Mouse (Mus musculus) neural tube, embryonic 10.5 days (tissue): Measurements from ENCODE around the gene Slc12a3.

Source experiments
- DNase-seq: peaks from one replicate; pipeline ENCODE4 v3.0.0-alpha.2; 2017; ENCODE audit warnings: low spot score; ENCODE audit errors: extremely low spot score

The Slc12a3 gene

DNA sequence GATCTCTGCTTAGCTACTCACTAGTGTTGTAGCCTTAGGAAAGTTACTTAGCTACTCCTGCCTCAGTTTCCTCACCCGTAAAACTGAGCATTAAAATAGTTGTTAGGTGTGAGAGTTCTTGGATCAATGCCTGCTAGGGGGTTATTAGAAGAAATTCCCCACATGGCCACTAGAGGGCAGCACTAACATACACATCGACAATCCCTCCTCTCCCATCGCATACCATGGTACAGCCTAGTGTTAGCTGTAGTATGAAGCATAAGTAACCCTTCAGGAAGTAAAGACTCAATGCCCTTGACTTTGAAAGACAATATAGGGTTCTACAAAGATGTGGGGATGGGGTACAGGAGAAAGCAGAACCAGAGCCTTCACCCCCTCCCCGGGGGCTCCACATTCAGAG lies 1.7 kb downstream of the Slc12a3 start:
- DNase-seq, result peak; percentile 64

DNA sequence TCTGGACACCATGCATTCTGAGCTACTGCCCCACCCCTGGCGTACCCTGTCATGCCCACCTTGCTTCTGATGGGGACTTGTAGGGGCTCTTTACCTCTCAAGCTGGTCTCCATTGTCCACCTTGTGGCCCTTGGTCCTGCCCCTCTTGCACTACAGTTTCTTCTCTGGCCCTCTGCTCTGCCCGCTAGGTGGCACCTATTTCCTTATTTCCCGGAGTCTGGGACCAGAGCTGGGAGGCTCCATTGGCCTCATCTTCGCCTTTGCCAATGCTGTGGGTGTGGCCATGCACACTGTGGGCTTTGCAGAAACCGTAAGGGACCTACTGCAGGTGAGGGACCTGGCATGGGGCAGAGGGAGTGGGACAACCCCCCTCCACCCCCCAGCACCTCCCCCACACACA lies 4.3 kb downstream of the Slc12a3 start:
- no peak for DNase-seq

DNA sequence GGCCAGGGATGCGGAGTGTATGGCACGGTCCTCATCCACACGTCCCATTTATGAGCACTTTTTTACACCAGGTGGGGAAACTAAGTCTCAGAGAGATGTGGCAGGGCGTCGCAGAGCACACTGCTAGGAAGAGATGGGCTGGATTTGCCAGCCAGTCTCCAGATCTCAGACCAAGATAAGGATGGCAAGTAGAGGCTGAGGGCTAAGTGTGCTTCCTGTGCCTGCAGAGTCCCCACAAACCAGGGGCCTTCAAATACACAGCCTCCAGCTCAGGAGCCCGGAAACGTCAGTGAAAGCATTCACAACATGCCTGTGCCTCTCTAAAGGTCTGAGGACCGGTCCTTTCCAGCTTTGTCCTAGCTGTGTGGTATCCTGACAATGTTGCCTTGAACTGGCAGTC lies 8.6 kb downstream of the Slc12a3 start:
- no peak for DNase-seq

DNA sequence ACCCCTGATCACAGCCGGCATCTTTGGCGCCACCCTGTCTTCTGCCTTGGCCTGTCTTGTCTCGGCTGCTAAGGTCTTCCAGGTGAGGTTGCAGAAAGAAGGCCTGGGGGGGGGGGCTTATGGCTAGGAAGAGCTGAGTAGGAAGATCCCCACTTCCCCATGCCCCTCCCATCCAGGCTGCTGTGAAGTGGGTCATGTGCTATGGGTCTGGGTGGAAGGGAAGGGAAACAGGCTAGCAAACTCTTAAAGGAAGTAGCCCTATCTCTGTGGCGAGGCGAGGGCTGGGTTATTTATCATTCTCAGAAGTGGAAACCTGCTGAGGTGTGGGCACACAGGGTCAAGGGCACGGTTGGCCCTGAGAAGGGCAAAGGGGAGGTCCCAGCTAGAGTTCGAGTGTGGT lies 11.8 kb downstream of the Slc12a3 start:
- no peak for DNase-seq

DNA sequence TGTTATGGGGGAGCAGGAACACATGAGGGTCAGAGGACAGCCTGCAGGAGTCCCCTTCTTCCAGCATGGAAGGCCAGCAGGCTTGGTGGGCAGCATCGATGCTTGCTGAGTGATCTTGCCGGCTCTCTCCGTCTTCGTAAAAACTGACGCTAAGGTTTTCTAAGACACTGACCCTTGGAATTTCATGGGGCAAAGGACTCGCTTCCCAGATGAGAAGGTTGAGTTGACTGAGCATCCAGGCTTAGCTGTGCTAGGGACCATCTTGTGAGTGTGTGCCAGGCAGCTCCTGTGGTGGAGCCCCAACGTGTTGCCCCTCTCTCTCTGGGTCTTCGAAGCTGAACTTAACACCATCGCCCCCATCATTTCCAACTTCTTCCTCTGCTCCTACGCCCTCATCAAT lies 13.7 kb downstream of the Slc12a3 start:
- no peak for DNase-seq

DNA sequence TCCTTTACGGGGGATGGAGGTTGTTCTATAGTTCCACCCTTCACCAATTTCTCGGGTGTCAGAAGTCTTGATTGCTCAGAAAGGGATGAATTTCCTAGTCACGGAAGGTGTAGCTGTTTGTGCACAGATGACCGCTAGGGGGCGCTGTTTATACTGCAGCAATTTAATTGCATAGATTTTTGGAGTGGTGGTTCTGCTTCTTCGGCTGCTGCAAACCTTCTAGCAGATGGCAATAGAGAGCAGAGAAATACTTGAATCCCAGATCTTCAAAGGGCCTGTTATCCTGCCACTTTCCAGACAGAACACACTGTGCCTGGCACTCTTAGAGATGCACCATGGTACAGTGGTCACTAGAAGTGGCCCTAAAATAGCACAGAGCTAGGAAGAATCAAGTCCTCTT lies 14.3 kb downstream of the Slc12a3 start:
- DNase-seq, result peak; percentile 66

DNA sequence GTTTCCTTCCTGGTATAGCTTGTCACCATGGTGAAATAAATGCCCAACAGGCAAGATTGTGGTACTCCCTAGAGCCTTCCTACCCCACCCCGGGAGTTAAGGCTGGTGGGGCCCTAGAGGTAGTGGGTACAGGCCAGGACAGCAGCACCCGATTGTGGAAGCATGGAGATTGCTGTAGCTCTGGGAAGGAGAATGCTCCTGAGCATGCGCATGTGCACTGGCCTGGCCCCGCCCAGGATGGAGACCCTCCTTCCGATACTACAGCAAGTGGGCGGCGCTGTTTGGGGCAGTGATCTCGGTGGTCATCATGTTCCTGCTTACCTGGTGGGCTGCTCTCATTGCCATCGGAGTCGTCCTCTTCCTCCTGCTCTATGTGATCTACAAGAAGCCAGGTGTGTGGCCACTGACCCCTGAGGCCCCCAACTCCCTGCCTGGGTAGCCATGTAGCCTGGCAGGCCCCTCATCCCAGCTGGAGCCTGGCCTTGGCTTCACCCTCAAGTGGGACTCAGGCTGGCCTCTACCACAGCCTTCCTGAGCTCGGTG lies 14.8 kb downstream of the Slc12a3 start:
- DNase-seq, result no peak

DNA sequence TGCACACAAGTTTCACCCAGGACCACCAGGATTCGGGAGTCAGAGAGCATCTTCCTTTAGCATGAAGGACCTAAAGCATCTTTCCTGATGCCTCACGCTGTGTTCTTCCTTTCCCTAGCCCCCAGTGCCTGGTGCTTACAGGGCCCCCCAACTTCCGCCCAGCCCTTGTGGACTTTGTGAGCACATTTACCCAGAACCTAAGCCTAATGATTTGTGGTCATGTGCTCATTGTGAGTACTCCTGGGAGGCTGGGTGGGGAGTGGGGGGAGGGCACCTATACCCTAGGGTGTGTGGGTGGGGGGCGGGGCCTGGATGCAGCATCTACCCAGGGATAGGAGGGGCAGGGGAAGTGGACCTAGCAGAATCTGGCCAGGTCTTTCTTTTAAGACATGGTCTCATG lies 16.7 kb downstream of the Slc12a3 start:
- no peak for DNase-seq

DNA sequence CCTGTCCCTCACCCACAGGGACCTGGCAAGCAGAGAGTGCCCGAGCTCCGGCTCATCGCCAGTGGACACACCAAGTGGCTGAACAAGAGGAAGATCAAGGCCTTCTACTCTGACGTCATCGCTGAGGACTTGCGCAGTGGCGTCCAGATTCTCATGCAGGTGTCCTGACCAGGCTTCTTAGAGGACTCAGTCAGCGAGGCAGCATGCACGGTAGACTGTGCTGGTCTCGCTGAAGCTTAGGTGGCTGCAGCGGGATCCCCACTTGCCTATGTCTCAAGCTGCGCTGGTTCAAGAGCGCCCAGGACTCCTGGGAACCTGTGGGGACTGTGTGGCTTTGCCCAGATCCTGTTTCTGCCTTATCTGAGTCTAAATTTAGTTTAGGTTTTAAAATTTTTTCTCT lies 17.3 kb downstream of the Slc12a3 start:
- no peak for DNase-seq

DNA sequence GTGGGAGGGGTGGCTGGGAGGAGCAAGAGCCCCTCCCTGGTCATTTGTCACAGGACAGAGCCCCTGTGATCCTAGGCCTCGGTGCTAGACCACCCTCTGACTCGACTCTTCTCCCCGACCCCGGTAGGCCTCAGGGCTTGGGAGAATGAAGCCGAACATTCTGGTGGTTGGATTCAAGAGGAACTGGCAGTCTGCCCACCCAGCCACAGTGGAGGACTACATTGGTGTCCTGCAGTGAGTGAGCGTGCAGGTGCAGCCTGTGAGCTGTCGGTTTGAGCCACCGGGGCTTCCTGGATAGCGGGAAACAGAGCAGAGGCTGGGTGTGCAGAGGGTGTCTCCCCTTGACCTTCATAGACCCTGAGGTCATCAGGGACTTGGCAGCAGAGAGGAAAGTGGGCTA lies 19.4 kb downstream of the Slc12a3 start:
- no peak for DNase-seq

DNA sequence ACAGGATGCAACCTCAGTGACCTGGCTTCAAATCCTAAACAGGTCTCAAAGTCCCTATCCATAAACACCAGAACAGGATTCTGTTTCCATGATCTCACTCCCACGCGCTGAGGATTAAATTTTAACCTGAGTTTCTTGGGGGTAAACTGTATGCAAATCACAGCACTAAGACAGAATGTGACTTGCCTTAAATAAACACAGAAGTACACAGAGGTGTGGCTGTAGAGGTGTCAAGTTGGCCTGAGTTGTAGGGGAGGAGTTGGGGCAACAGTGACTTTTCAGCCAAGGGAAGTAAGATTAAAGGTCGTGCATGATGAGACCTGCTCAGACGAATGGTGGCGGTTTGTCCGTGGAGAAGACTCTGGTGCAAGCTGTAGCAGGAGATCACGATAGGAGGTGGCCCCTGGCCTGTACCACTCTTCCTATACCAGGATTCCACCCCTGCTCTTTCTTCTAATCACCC lies 25.1 kb downstream of the Slc12a3 start:
- no peak for DNase-seq

DNA sequence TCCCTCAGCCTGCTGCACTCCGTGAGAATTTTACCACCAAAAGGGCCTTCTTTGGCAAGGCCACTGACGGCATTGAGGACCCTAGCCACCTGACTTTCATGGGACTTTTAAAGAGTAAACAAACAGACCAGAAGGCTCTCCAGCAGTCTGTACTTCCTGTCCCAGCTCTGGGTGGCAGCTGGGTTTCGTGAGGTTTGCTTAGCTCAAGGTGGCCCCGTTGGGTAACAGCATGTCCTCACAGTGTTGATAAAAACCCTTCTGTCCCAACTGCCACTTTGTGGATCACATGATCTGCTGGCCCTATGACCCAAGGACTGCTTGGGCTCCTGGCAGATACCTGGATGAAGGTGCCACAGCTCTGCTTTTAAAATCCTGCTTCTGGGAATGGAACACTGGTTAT lies 25.6 kb downstream of the Slc12a3 start:
- no peak for DNase-seq

DNA sequence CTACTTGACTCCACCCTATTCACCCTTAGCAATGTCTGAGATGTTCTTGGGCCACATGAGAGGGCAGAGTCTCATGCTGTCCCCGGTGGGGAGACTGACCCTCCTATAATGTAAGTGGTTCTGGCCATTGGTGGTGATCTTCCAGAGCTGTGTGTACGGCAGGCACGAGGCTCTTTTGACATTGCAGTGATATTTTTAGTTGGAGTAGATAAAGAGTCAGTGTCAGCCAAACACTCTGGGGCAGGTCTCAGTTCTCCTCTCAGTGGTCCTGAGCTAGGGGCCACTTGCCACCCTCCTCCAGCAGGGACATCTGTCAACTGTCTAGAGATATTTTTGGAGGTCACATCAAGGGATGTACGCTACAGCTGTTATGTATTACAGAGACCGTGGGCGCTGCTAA lies 28.2 kb downstream of the Slc12a3 start:
- DNase-seq, result no peak

DNA sequence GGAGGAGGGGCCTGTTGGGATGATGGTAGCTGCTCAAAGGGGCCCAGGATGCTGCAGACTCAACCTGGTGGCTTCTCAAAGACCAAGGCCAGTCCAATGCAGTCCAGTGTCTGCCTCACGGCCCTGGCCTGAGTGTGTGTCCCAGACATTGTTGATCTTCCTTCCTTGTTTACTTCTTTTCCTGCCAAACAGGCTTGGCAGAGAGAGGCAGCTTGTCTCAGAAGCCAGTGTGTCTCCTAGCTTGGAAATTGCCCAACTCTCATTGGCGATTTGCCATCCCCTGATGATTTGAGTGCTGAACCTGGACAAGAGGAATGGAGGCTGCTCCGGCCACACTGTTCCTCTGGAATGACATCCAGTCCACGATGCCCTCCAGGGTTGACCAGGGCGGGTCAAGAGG lies 29.5 kb downstream of the Slc12a3 start:
- DNase-seq, result no peak

DNA sequence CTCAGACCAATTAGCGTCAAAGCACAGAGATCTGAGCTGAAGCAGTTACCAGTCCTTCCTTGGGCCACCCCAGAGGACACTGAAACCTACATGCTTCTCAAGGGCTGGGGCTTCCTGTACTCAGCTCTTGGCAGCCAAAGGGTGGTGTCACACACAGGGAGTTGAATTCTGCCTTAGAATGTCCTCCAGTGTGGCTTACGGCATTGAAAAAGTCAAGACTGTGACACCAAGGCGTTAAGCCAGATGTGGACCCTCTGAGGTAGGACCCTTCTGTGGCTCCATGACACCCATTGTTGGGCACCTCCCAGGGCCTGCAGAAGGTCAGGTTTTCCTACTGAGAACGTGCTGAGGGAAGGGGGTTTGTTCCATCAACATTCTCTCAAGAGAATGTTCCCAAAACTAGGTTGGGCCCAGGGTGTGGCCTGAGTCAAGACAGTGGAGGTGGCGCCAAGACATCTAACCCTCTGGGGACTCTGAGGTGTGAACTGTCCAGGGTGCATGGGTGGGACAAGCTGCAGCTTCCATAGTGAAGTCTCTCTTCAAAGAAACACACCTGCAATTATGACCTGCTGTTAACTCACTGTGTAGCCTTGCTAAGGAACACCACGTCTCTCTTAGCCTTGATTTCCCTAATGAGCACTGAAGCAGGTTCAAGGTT lies 32.9 kb downstream of the Slc12a3 start:
- no peak for DNase-seq

DNA sequence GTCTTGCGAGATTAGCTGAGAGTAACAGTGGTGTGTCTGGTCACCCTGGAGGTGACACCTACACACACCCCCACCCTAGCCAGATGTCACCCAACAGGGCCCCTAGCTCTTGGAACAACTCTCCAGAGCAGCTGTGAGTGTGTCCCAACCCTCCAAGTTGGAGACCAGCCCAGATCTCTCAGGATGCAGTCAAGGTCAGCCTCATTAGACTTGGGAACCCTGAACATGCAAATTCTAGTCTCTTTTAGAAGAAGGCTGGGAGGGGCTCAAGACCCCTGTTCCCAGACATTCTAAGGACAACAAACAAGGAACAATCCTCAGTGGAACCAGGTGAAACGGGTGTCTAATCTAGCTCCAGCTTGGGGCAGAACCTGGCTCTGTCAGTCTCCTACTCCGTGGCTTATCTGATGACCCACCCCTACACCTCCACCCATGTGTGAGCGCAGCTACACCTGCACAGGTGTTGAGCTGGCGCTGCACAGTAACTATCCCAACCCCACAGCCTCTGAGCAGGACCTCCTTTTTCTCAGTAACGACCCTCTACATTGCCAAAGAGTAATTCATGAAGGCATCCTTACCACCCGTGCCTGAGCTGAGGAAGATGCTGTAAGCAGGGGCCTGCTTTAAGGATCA lies 33.7 kb downstream of the Slc12a3 start:
- DNase-seq, result no peak

DNA sequence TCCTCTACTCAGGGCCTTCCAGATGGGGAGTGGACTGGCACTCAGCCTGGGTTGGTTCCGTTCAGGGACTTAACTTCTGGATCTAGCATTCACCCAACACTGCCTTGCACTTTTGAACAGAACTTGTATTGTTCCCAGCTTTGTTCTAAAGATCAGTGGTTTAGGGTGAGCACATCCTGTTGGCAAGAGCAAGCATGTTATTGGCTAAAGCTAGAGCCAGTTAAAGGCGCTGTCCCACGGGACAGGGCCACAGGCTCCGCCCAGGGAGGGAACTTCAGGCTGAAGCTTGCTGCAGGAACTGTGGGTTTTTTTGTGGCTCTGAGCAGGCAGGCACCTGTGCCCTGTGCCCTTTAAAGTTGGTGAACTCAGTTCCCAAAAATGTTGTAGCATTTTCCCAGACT lies 34.3 kb downstream of the Slc12a3 start:
- no peak for DNase-seq

DNA sequence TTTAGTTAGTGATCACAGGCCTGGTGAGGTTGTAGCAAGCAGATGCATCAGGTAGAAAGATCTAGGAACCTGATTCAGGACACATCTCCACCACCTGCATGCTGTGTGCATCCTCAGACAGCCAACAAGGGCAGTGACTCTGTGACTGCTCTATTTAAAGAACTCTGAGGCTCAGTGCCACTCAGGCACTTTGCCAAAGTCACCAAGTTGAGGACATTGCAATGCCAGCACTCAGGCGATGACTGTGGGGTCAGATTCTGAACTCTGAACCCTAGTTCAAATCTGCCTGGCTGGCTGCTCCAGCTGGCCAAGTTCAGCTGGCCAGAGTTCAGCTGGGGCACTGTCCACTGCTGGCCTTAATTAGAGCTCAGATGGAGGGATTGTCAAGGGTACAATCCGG lies 34.9 kb downstream of the Slc12a3 start:
- no peak for DNase-seq

DNA sequence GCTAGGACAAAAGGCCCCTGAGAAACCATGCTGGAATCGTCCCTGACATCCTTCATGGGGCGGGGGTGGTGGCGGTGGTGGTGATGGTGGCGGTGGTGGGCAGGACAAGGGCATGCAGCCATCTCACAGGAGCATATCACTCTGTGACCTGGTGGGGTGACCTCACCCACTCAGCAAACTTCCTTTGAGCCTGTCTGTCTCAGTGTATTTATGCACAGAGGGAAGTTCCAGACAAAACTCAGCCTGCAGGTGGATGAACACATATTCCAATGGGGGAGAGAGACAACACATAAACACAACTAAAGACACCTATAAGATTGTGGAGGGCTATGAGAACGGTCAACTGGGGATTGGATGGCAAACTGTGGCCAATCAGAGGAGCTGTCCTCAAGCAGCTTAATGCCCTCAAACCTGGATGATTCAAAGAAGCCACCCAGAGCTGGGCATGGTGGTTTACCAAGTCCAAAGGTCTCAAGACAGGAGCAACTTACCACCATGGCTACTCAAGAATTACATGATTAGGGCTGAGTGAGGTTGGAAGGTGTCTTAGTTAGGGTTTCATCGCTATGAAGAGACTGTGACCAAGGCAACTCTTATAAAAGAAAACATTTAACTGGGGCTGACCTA lies 35.8 kb downstream of the Slc12a3 start:
- DNase-seq, result no peak

DNA sequence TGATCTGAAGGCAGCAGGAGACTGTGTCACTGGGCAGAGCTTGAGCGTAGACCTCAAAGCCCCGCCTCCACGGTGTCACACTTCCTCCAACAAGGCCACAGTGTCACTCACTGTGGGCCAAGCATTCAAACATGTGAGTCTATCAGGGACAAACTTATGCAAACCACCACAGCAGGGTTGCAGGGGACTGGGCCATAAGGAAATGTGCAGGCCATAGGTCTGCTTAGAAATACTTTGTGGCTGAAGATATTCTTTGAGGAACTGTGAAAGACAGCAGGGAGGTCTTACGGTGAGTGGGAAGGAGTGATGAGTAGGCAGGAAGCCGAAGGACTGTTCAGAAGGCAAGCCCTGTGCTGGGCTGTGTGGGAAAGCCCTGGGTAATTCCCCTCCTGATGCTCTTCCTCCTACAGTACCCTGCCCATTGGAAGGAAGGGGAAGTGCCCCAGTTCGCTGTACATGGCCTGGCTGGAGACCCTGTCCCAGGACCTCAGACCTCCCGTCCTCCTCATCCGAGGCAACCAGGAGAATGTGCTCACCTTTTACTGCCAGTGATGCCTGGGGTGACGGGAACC lies 36.5 kb downstream of the Slc12a3 start:
- no peak for DNase-seq

DNA sequence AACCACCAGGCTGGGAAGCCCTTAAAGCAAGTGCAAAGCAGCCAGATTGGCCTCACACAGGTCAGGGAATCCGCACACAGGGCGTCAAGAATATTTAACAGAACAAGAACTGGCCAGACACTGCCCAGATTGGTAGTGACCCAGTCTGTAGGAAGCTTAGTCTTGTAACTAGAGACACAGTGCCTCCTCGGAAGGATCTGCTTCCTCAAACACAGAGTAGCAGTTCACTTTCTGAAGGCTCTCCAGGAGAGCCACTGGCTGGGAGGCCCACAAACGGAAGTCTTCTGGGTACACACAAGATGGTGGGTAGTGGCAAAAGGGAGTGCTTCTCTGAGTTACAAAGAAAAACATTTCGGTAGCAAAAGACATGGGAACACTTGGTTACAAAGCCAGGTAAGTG lies 41.8 kb downstream of the Slc12a3 start:
- DNase-seq, result no peak

DNA sequence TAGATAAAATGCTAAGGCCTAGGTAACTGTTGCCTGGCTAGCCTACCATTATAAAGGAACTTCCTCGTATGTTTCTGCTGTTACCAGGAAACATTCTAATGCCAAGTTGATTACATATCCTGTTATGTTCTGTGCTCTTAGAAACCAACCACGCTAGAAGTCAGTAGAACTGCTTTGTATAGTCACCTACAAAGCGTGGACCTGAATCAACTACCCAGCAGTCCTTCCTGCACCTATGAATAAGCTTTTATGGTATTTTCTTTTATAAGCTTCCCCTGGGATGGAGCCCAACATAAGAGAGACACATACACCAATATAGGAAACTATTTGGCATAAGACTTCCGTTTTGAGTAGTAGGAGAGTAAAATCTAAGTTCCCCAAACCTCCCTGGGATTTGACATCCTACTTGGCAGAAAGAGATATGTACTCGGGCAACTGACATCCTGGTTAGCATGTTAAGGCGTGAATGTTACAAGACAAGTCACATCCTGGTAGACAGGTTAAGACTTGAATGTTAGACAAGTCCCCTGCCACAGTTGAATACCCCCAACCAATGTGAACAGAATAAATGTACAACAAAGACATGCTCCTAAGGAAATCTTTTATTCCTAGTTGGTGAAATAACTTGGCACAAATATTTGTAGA lies 44.1 kb downstream of the Slc12a3 start:
- no peak for DNase-seq
